Mouse (Mus musculus) neural tube, embryonic 15.5 days (tissue): Measurements from ENCODE around the gene Rps27rt. TPM values are rescaled to one million over a fixed set of nuclear protein-coding genes. Genes with fewer than 3 reads are reported as not detected.
"Not testable (repeated sequence)": the region's sequence is repeated elsewhere in the genome, so short reads cannot be mapped to it uniquely, and the experiment has no call there.

ENCODE experiments used
- ATAC-seq: fragments of 200-750 bp; cut with Nextera tagmentation; 2 replicates; pipeline ENCODE4 v1.8.0; 2017; ENCODE audit warnings: mild to moderate bottlenecking, moderate TSS enrichment, moderate library complexity; ENCODE audit not compliant: low FRiP score
- H3K27ac ChIP-seq: fragments of 300-500 bp; sonication (generic); replicated peaks from 2 replicates; pipeline ENCODE4 v1.5.1; 2015; ENCODE audit warnings: mild to moderate bottlenecking, inconsistent platforms
- H3K27me3 ChIP-seq: fragments of 300-500 bp; sonication (generic); replicated peaks from 2 replicates; pipeline ENCODE4 v1.6.1; 2015; ENCODE audit warnings: inconsistent platforms
- H3K36me3 ChIP-seq: fragments of 300-500 bp; sonication (generic); 2 replicates; pipeline ENCODE4 v1.6.1; 2015; ENCODE audit warnings: inconsistent platforms
- H3K4me1 ChIP-seq: fragments of 300-500 bp; sonication (generic); 2 replicates; pipeline ENCODE4 v1.6.1; 2015; ENCODE audit warnings: inconsistent platforms
- H3K4me2 ChIP-seq: fragments of 300-500 bp; sonication (generic); 2 replicates; pipeline ENCODE4 v1.6.1; 2015; ENCODE audit warnings: inconsistent platforms, mild to moderate bottlenecking, moderate library complexity
- H3K4me3 ChIP-seq: fragments of 300-500 bp; sonication (generic); replicated peaks from 2 replicates; pipeline ENCODE4 v1.5.1; 2015; ENCODE audit warnings: mild to moderate bottlenecking, inconsistent platforms
- H3K9ac ChIP-seq: fragments of 300-500 bp; sonication (generic); replicated peaks from 2 replicates; pipeline ENCODE4 v1.6.1; 2015; ENCODE audit warnings: mild to moderate bottlenecking, inconsistent platforms
- H3K9me3 ChIP-seq: fragments of 300-500 bp; sonication (generic); replicated peaks from 2 replicates; pipeline ENCODE4 v1.6.1; 2016; ENCODE audit warnings: inconsistent platforms
- whole genome bisulfite sequencing: fragments of 180-500 bp; shearing (Covaris S2); methylation state at CpG from one replicate; pipeline ENCODE4 v1.1.7; 2015; ENCODE audit warnings: mixed read lengths; 5-methylcytosine and 5-hydroxymethylcytosine counted together
- polyA plus RNA-seq: library from polyadenylated mRNA; unstranded; fragments of >200 nt; fragmentation: Nextera tagmentation; extraction: Ambion mirVana; gene quantifications from 2 replicates; pipeline ENCODE4 v1.2.1, GENCODE M21; 2015

The Rps27rt gene
- polyA plus RNA-seq: 186 and 258 TPM in 2 replicates

- H3K27me3 ChIP-seq: 0 out of 2 replicates have a peak, but pooled peaks cover 2% of the 10 kb centered on the region
- H3K4me2 ChIP-seq: no peak within 1 kb of the TSS
- H3K4me3 ChIP-seq: no peak within 1 kb of the TSS
- WGBS: 89% methylated on average over 16 of the region's 16 CpGs
- ATAC-seq: no peak
- H3K4me1 ChIP-seq: peaks cover 15% of the 10 kb centered on the region
- H3K27ac ChIP-seq: no peak within 1 kb of the TSS
- H3K9ac ChIP-seq: no peak within 1 kb of the TSS
- H3K36me3 ChIP-seq: no peaks in the 10 kb centered on the region
- H3K9me3 ChIP-seq: no peaks in the 10 kb centered on the region
Measured at GRCm38 (mm10) chr9:114982689-114983360, at the start of gene Rps27rt. Gene Rps27rt, minus strand, starts transcription at chr9:114982739.

DNA sequence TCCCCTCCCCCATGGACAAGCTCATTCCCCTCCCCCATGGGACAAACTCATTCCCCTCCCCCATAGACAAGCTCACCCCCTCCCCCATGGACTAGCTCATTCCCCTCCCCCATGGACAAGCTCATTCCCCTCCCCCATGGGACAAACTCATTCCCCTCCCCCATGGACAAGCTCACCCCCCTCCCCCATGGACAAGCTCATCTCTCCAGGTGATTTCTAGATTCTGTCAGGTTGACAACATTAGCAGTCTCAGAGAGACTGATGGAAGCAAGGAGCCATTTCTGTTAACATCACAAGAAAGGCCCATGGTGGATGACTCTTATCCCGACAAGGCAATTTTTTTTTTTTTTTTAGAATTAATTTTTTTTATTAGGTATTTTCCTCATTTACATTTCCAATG is 48.5 kb upstream of the Rps27rt start:
- not testable (repeated sequence) for H3K4me2 ChIP-seq, H3K27me3 ChIP-seq, ATAC-seq, H3K9me3 ChIP-seq, H3K4me3 ChIP-seq, H3K27ac ChIP-seq, H3K9ac ChIP-seq, H3K36me3 ChIP-seq
- H3K4me1 ChIP-seq: peaks cover 10% of the 10 kb centered on the region
- WGBS: 94% methylated on average over 1 of the region's 1 CpGs

DNA sequence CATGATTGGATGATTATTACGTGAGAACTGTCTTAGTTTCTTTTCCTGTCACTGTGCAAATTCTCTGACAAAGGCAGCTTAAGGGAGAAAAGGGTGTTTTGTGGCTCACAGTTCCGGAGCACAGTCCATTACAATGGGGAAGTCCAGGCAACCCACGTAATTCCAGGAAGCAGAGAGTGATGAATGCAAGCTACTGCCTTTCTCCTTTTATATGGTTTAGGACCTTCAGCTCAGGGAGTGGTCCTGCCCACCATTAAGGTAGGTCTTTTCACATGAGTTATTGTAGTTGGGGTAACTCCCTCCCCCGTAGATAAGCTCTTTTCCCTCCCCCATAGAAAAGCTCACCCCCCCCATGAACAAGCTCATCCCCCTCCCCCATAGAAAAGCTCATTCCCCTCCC is 48.0 kb upstream of the Rps27rt start:
- Histone ChIP-seq H3K27me3 (no peaks in the 10 kb centered on the region), H3K36me3 (no peaks in the 10 kb centered on the region), H3K9ac (no peak overlapping the region), H3K4me1 (peaks cover 10% of the 10 kb centered on the region), H3K27ac (no peak overlapping the region), H3K9me3 (no peaks in the 10 kb centered on the region), H3K4me3 (no peak overlapping the region), H3K4me2 (no peak overlapping the region)
- WGBS: 24% methylated on average over 4 of the region's 4 CpGs
- ATAC-seq: no peak

- Histone ChIP-seq H3K36me3 (no peaks in the 10 kb centered on the region), H3K27ac (no peak overlapping the region), H3K9me3 (no peaks in the 10 kb centered on the region), H3K4me2 (no peak overlapping the region), H3K9ac (no peak overlapping the region), H3K4me1 (peaks cover 10% of the 10 kb centered on the region), H3K27me3 (no peaks in the 10 kb centered on the region), H3K4me3 (no peak overlapping the region)
- 9% methylated on average over 3 of the region's 3 CpGs for WGBS
- ATAC-seq: peak; percentile 59; the same call in 1 of the 2 replicates
Measured at GRCm38 (mm10) chr9:115029307-115029706, 46.8 kb upstream of the Rps27rt start.

DNA sequence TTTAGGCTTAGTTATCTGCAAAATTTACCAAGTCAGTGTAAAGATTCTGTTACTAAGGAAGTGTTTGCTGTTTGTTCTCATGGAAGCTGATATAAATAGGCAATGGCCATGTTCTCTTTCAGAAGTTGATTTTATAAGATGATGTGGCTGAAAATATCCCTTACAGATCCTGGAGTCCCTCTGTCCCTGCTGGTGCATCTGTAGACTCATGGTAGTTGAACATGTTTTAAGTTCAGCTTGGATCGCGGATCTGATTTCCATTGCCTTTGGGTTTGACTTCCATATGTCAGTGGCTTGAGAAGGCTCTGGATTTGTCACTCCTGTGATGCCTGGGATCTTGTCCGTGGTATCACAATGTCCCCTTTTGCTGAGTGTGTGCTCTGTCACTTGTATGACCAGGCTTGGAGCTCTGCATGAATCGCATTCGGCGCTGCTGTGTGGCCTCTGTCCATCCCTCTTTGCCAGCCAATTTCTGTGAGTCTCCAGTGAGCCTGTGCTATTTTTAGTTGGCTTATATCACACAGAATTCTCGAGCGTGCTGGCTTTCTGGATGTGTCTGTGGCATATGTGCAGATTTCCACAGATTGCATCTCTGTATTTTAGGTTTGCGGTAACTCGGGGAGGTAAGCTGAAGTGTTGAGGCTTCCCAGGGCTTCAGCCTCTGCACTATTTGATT is 41.3 kb upstream of the Rps27rt start:
- no peaks in the 10 kb centered on the region for H3K27me3 ChIP-seq
- no peaks in the 10 kb centered on the region for H3K4me1 ChIP-seq
- no peaks in the 10 kb centered on the region for H3K36me3 ChIP-seq
- H3K9me3 ChIP-seq: no peaks in the 10 kb centered on the region
- ATAC-seq: no peak
- no peak overlapping the region for H3K4me3 ChIP-seq
- 89% methylated on average over 10 of the region's 10 CpGs for WGBS
- no peak overlapping the region for H3K4me2 ChIP-seq
- no peak overlapping the region for H3K9ac ChIP-seq
- no peak overlapping the region for H3K27ac ChIP-seq

DNA sequence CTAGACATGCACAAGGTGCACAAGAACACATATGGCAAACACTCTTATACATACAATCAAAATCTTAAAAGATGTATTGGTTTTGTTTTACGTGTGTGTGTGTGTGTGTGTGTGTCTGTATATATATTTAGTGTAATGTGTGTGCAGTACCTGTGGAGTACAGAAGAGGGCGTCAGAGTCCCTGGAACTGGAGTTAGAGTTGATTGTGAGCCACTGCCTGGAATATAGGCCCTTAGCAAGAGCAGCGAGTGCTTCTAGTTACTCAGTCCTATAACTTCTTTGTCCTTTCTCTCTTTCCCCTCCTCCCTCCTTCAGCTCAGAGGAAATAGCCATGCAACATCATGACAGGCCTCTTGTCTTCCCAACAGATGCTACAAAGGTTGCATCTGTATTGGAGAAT is 40.6 kb upstream of the Rps27rt start:
- H3K4me2 ChIP-seq: no peak overlapping the region
- H3K9ac ChIP-seq: no peak overlapping the region
- H3K36me3 ChIP-seq: no peaks in the 10 kb centered on the region
- 92% methylated on average over 3 of the region's 3 CpGs for WGBS
- H3K27me3 ChIP-seq: no peaks in the 10 kb centered on the region
- no peak for ATAC-seq
- H3K4me1 ChIP-seq: no peaks in the 10 kb centered on the region
- no peak overlapping the region for H3K4me3 ChIP-seq
- H3K27ac ChIP-seq: no peak overlapping the region
- H3K9me3 ChIP-seq: no peaks in the 10 kb centered on the region

GRCm38 (mm10) chr9:115021419-115021818 is 38.9 kb upstream of the Rps27rt start:
- H3K27me3 ChIP-seq: no peaks in the 10 kb centered on the region
- no peak for ATAC-seq
- H3K4me3 ChIP-seq: no peak overlapping the region
- no peaks in the 10 kb centered on the region for H3K9me3 ChIP-seq
- WGBS: 88% methylated on average over 2 of the region's 2 CpGs
- no peaks in the 10 kb centered on the region for H3K4me1 ChIP-seq
- no peaks in the 10 kb centered on the region for H3K36me3 ChIP-seq
- H3K9ac ChIP-seq: no peak overlapping the region
- H3K4me2 ChIP-seq: no peak overlapping the region
- no peak overlapping the region for H3K27ac ChIP-seq

DNA sequence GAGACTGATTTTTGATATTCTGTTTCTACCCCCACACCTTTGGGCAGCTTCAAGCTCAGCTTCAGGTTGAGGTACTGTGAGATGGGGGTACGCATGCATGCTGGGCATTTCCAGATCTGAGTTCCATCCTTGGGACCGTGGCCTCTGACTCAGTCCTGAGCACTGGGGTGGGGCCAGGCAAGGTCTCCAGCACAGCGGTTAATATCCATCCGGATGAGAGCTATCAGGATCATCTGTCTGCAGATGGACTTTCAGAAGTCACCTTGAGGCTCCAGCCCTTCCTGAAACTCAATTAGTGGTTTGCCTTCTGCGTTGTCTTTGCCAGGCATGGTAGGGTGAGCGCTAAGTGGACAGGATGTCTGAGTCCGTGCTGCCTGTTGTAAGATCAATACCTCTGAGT is 37.6 kb upstream of the Rps27rt start:
- no peaks in the 10 kb centered on the region for H3K9me3 ChIP-seq
- no peak overlapping the region for H3K27ac ChIP-seq
- no peak overlapping the region for H3K4me2 ChIP-seq
- 87% methylated on average over 7 of the region's 7 CpGs for WGBS
- no peak for ATAC-seq
- H3K9ac ChIP-seq: no peak overlapping the region
- no peak overlapping the region for H3K4me3 ChIP-seq
- no peaks in the 10 kb centered on the region for H3K4me1 ChIP-seq
- H3K36me3 ChIP-seq: no peaks in the 10 kb centered on the region
- no peaks in the 10 kb centered on the region for H3K27me3 ChIP-seq

- Histone ChIP-seq H3K9ac (no peak overlapping the region), H3K4me2 (no peak overlapping the region), H3K27ac (no peak overlapping the region), H3K27me3 (no peaks in the 10 kb centered on the region), H3K9me3 (no peaks in the 10 kb centered on the region), H3K36me3 (0 out of 2 replicates have a peak, but pooled peaks cover 3% of the 10 kb centered on the region), H3K4me3 (no peak overlapping the region), H3K4me1 (no peaks in the 10 kb centered on the region)
- WGBS: 53% methylated on average over 12 of the region's 12 CpGs
- no peak for ATAC-seq
Measured at GRCm38 (mm10) chr9:115012367-115012766, 29.8 kb upstream of the Rps27rt start.

- H3K4me2 ChIP-seq: no peak overlapping the region
- no peaks in the 10 kb centered on the region for H3K9me3 ChIP-seq
- 91% methylated on average over 7 of the region's 7 CpGs for WGBS
- no peak for ATAC-seq
- H3K9ac ChIP-seq: no peak overlapping the region
- no peak overlapping the region for H3K27ac ChIP-seq
- H3K27me3 ChIP-seq: no peaks in the 10 kb centered on the region
- H3K4me3 ChIP-seq: no peak overlapping the region
- H3K4me1 ChIP-seq: no peaks in the 10 kb centered on the region
- H3K36me3 ChIP-seq: 0 out of 2 replicates have a peak, but pooled peaks cover 3% of the 10 kb centered on the region
Measured at GRCm38 (mm10) chr9:115008194-115008593, 25.7 kb upstream of the Rps27rt start.

GRCm38 (mm10) chr9:115007776-115008175 is 25.2 kb upstream of the Rps27rt start:
- H3K27me3 ChIP-seq: no peaks in the 10 kb centered on the region
- no peak overlapping the region for H3K4me3 ChIP-seq
- H3K36me3 ChIP-seq: 0 out of 2 replicates have a peak, but pooled peaks cover 3% of the 10 kb centered on the region
- H3K4me2 ChIP-seq: no peak overlapping the region
- 84% methylated on average over 6 of the region's 6 CpGs for WGBS
- H3K4me1 ChIP-seq: no peaks in the 10 kb centered on the region
- ATAC-seq: no peak
- H3K9ac ChIP-seq: no peak overlapping the region
- no peaks in the 10 kb centered on the region for H3K9me3 ChIP-seq
- H3K27ac ChIP-seq: no peak overlapping the region

DNA sequence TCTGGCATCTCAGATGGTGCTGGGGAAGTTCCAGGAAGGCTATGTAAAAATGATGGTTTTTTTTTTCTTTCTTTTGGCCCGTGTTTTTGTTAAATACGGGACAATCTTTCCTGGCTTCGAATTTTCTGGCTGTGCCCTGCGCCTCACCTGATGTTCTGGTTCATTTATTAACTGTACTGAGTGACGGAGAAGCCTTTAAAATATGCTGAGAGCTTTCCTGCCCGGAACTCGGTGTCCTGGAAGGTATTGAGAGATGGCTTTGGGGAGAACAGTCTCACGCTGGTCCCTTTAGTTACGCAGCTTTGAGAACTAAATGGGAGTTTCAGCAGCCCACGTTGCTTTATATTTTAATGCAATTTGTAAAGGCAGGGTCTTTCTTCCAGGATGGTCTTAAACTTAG is 22.9 kb upstream of the Rps27rt start:
- H3K4me1 ChIP-seq: no peaks in the 10 kb centered on the region
- no peak for ATAC-seq
- H3K36me3 ChIP-seq: 0 out of 2 replicates have a peak, but pooled peaks cover 3% of the 10 kb centered on the region
- H3K9ac ChIP-seq: no peak overlapping the region
- WGBS: 60% methylated on average over 10 of the region's 10 CpGs
- no peak overlapping the region for H3K4me2 ChIP-seq
- H3K9me3 ChIP-seq: no peaks in the 10 kb centered on the region
- H3K27ac ChIP-seq: no peak overlapping the region
- no peak overlapping the region for H3K4me3 ChIP-seq
- no peaks in the 10 kb centered on the region for H3K27me3 ChIP-seq
